Mouse (Mus musculus) limb, embryonic 12.5 days (tissue): ENCODE results near the gene Ddb1. TPM values are rescaled to one million over a fixed set of nuclear protein-coding genes. Genes with fewer than 3 reads are reported as not detected.

Source experiments
- ATAC-seq: fragments of 200-750 bp; cut with Nextera tagmentation; 2 replicates; pipeline ENCODE4 v1.8.0; 2017; ENCODE audit warnings: low read depth, moderate TSS enrichment; ENCODE audit not compliant: insufficient number of reproducible peaks, insufficient read depth, low FRiP score, low TSS enrichment
- H3K27ac ChIP-seq: fragments of 300-500 bp; sonication (generic); 2 replicates; pipeline ENCODE4 v1.5.1; 2016; ENCODE audit warnings: mild to moderate bottlenecking, moderate library complexity
- H3K27me3 ChIP-seq: fragments of 300-500 bp; sonication (generic); 2 replicates; pipeline ENCODE4 v1.6.1; 2016; ENCODE audit warnings: mild to moderate bottlenecking, moderate library complexity
- H3K36me3 ChIP-seq: fragments of 300-500 bp; sonication (generic); 2 replicates; pipeline ENCODE4 v1.6.1; 2016; ENCODE audit warnings: mild to moderate bottlenecking, moderate library complexity
- H3K4me1 ChIP-seq: fragments of 300-500 bp; sonication (generic); replicated peaks from 2 replicates; pipeline ENCODE4 v1.6.1; 2016
- H3K4me2 ChIP-seq: fragments of 300-500 bp; sonication (generic); 2 replicates; pipeline ENCODE4 v1.6.1; 2016; ENCODE audit warnings: mild to moderate bottlenecking, moderate library complexity
- H3K4me3 ChIP-seq: fragments of 300-500 bp; sonication (generic); replicated peaks from 2 replicates; pipeline ENCODE4 v1.5.1; 2016; ENCODE audit warnings: mild to moderate bottlenecking
- H3K9ac ChIP-seq: fragments of 300-500 bp; sonication (generic); replicated peaks from 2 replicates; pipeline ENCODE4 v1.6.1; 2016; ENCODE audit warnings: mild to moderate bottlenecking, moderate library complexity
- H3K9me3 ChIP-seq: fragments of 300-500 bp; sonication (generic); 2 replicates; pipeline ENCODE4 v1.6.1; 2016; ENCODE audit warnings: mild to moderate bottlenecking, moderate library complexity
- WGBS: fragments of 180-500 bp; shearing (Covaris S2); methylation state at CpG from one replicate; pipeline ENCODE4 v1.1.7; 2016; 5-methylcytosine and 5-hydroxymethylcytosine counted together
- polyA plus RNA-seq: library from polyadenylated mRNA; unstranded; fragments of >200 nt; fragmentation: Nextera tagmentation; extraction: Ambion mirVana; gene quantifications from 2 replicates; pipeline ENCODE4 v1.2.1, GENCODE M21; 2016

Gene Ddb1
- polyA plus RNA-seq, 1 experiment from 2014 or later = 467 TPM

DNA sequence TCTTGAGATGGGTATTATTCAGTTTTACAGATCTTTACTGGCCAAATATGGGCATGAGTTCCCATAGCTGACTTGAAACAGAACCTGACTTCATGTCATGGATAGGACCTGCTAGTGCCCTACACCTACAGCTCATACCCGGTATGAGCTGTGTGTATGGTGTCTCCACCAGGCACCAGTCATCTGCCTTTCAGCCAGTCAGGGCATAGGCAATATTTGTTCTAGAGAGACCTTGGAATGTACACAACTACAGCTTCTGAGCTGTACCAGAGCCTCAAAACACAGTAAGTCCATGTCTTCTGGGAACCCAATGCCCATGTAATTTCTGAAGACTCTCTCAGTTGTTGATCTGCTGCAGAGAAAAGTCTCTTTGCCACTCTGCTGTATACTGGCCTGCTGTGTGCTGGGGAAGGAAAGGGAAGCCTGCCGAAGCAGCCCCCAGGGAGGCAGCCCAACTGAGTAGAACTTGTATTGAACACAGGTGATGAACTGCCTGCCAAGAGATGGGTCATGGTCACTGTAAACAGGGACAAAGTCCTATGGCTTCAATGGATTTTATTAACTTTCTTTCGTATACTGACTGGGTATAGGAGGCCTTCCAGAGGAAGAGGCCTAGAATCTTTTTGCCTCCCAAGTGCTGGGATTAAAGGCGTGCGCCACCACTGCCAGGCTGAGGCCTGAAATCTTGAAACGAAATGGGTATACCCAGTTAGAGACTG lies 13.3 kb upstream of the Ddb1 start:
- Histone ChIP-seq H3K9me3 (no peaks in the 10 kb centered on the region), H3K27ac (no peak overlapping the region), H3K4me1 (no peaks in the 10 kb centered on the region), H3K4me2 (no peak overlapping the region), H3K36me3 (peaks cover 74% of the 10 kb centered on the region), H3K27me3 (no peaks in the 10 kb centered on the region), H3K4me3 (no peak overlapping the region), H3K9ac (no peak overlapping the region)
- WGBS = 87% methylated on average over 6 of the region's 6 CpGs
- ATAC-seq = no peak

GRCm38 (mm10) chr19:10598188-10598587 lies 6.9 kb upstream of the Ddb1 start:
- ATAC-seq = no peak
- Histone ChIP-seq H3K4me2 (no peak overlapping the region), H3K4me1 (no peaks in the 10 kb centered on the region), H3K9ac (no peak overlapping the region), H3K27me3 (no peaks in the 10 kb centered on the region), H3K27ac (no peak overlapping the region), H3K4me3 (no peak overlapping the region), H3K9me3 (no peaks in the 10 kb centered on the region), H3K36me3 (peaks cover 63% of the 10 kb centered on the region)
- 37% methylated on average over 3 of the region's 3 CpGs for WGBS

- H3K27ac ChIP-seq = no peak overlapping the region
- H3K4me1 ChIP-seq = peaks cover 4% of the 10 kb centered on the region
- H3K27me3 ChIP-seq = no peaks in the 10 kb centered on the region
- WGBS = 94% methylated on average over 2 of the region's 2 CpGs
- ATAC-seq = no peak
- H3K9ac ChIP-seq = no peak overlapping the region
- H3K4me3 ChIP-seq = no peak overlapping the region
- no peaks in the 10 kb centered on the region for H3K9me3 ChIP-seq
- no peak overlapping the region for H3K4me2 ChIP-seq
- H3K36me3 ChIP-seq = peaks cover 48% of the 10 kb centered on the region
Measured at GRCm38 (mm10) chr19:10599648-10600047, 5.5 kb upstream of the Ddb1 start.

DNA sequence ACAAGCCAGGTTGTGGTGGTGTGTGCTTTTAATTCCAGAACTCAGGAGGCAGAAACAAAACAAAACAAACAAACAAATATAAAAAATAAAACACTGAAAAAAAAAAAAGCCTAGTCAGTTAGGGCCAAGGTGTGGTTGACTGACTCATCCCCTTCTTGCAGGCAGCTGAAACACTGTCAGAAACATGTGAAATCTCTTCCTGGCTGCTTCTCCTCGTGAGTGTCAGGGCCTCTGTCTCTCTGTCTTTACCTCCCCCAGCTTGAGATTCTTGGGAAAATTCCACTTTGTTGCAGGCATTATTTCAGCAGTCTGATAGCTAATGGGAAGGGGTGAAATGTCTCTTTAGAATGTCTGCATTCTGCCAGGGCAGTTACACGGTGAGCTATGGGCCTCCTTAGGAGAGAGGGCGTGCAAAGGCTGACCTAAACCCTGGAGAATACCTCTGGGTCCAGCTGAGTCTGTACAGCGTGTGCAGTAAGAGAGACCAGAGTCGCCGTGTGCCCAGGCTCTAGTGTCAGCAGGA lies 2.8 kb upstream of the Ddb1 start:
- Histone ChIP-seq H3K36me3 (peaks cover 29% of the 10 kb centered on the region), H3K9ac (peak overlapping the region; percentile 44), H3K9me3 (no peaks in the 10 kb centered on the region), H3K27ac (peak overlapping the region; percentile 84), H3K4me3 (peak overlapping the region; percentile 26), H3K4me2 (peak overlapping the region; percentile 52), H3K4me1 (peaks cover 16% of the 10 kb centered on the region), H3K27me3 (no peaks in the 10 kb centered on the region)
- WGBS = 11% methylated on average over 6 of the region's 6 CpGs
- no peak for ATAC-seq

GRCm38 (mm10) chr19:10602787-10603186 lies 2.3 kb upstream of the Ddb1 start:
- Histone ChIP-seq H3K4me2 (peak overlapping the region; percentile 52), H3K27me3 (no peaks in the 10 kb centered on the region), H3K4me1 (peaks cover 20% of the 10 kb centered on the region), H3K27ac (peak overlapping the region; percentile 84), H3K9ac (peak overlapping the region; percentile 44), H3K4me3 (peak overlapping the region; percentile 26), H3K36me3 (peaks cover 32% of the 10 kb centered on the region), H3K9me3 (no peaks in the 10 kb centered on the region)
- ATAC-seq = no peak
- 3% methylated on average over 9 of the region's 9 CpGs for WGBS

DNA sequence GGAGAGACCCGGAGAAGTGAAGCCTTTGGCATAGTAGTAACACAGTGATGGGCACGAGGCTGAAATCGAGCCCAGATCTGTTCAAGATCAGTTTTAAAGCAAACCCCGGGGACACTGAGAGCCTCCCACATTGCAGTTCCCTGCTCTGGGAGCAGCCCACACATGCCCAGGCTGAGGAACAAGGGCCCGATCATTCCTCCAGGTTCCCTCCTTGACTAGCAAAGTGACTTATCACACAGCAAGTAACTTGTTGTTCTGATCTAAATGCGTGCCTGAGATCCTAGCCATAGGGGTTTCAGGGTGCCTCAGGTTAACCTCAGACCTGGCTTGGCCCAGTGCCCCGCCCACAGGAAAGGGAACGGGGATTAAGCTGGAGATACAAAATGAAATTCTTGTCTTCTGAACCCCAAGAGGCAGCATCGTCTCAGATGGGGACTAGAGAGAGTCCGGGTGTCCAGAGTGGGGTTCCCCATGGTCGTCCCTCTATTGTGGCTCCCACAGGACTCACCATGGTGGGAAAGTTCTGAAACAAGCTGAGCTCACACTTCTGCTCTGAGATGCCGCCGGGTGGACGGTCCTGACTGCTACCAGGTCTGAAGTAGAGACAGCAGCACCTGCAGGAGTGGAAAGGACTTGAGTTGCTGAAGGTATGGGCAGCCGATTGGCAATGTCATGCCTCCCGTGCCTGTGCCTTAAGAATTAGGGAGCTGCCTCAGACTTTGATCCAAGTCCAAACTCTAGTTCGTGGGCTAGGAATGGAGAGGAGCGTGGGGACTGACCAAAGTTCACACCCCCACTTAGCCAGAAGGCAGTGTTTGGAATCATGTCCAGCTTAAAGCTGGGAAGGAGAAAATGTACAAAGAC lies 1.2 kb upstream of the Ddb1 start:
- Histone ChIP-seq H3K9me3 (no peaks in the 10 kb centered on the region), H3K27ac (peak overlapping the region; percentile 94; the same call in 1 of the 2 replicates), H3K36me3 (peaks cover 36% of the 10 kb centered on the region), H3K4me1 (peaks cover 28% of the 10 kb centered on the region), H3K4me2 (no peak overlapping the region; the same call in 1 of the 2 replicates), H3K9ac (peak overlapping the region; percentile 77), H3K27me3 (no peaks in the 10 kb centered on the region), H3K4me3 (no peak overlapping the region)
- ATAC-seq = no peak
- WGBS = 86% methylated on average over 18 of the region's 18 CpGs

- H3K27ac ChIP-seq = peak overlapping the region; percentile 94
- peaks cover 28% of the 10 kb centered on the region for H3K4me1 ChIP-seq
- ATAC-seq = no peak
- no peaks in the 10 kb centered on the region for H3K27me3 ChIP-seq
- peaks cover 34% of the 10 kb centered on the region for H3K36me3 ChIP-seq
- WGBS = 50% methylated on average over 3 of the region's 3 CpGs
- peak overlapping the region; percentile 77 for H3K9ac ChIP-seq
- H3K4me2 ChIP-seq = peak overlapping the region; percentile 84
- no peaks in the 10 kb centered on the region for H3K9me3 ChIP-seq
- H3K4me3 ChIP-seq = peak overlapping the region; percentile 93
Measured at GRCm38 (mm10) chr19:10604534-10604933, 593 bp upstream of the Ddb1 start.

DNA sequence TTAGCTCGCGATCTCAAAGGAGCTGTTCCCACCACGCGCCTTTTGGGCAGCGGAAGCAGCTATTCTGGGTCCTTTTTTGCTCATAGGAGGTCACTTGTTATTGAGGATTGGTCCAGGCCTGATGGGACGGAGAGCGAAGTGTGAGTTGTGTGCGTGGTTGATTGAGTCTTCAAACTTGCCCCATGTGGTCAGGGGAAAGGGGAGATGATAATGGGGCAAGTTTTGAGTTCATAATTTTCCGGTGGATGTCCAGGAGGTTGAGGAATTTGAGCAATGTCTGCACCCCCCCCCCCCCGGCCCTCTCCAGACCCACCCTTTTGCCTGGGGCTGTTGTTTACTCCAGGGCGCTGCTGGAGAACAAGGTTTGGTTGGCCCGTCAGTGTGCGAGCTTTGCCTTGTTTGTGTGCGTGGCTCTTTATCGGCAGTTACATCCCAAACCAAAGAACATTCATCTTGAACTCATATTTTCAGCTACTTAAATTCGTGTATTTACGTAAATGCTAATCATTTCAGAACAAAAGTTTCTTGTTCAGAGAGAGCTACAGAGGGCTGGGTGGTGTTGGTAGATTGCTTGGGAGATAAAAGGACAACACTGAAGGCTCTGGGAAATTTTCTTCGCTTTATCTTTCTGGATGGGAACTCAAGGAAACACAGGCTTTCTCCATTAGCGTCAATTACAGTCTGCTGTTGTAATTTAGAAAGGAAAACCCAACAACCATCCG lies 935 bp downstream of the Ddb1 start:
- peaks cover 28% of the 10 kb centered on the region for H3K4me1 ChIP-seq
- H3K27ac ChIP-seq = peak overlapping the region; percentile 95
- peak overlapping the region; percentile 95 for H3K9ac ChIP-seq
- H3K36me3 ChIP-seq = peaks cover 39% of the 10 kb centered on the region
- H3K4me2 ChIP-seq = peak overlapping the region; percentile 84
- no peaks in the 10 kb centered on the region for H3K9me3 ChIP-seq
- 6% methylated on average over 20 of the region's 20 CpGs for WGBS
- H3K4me3 ChIP-seq = peak overlapping the region; percentile 93
- no peaks in the 10 kb centered on the region for H3K27me3 ChIP-seq
- ATAC-seq = no peak

DNA sequence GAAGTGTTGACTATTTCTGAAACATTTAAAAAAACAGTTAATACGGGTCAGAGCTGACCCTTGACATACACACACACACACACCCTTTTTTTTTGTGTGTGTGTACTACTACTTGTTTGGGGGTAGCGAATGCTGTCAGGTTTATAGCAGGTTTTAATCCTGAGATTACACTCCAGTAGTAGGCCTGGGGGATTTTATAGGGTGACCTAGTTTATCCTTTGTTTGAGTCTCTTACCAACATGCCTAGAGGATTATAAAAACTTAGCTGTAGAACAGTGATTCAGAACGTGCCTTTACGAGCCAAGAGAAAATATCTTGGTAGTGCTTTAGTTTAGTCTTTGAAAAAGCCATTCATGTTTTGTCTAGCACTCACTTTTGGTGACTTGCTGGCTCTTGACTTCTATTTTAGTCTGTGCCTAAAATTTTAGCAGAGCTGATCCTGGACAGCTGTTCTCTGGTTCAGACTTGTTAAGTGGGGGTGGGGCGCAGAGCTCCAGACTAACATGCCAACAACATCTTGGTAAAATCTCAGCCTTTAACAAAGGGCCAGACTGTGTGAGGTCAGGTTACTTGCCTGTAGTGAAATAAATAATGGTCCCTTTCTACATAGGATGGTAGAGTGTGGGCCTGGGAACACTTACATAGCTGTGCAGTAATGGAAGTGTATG lies 3.6 kb downstream of the Ddb1 start:
- peaks cover 66% of the 10 kb centered on the region for H3K36me3 ChIP-seq
- peak overlapping the region; percentile 8 for H3K27ac ChIP-seq
- H3K4me1 ChIP-seq = peaks cover 28% of the 10 kb centered on the region
- H3K9ac ChIP-seq = no peak overlapping the region
- 0 out of 2 replicates have a peak overlapping the region, but pooled peaks have one; percentile 2 for H3K4me2 ChIP-seq
- no peak for ATAC-seq
- no peaks in the 10 kb centered on the region for H3K27me3 ChIP-seq
- no peaks in the 10 kb centered on the region for H3K9me3 ChIP-seq
- whole genome bisulfite sequencing = 73% methylated on average over 5 of the region's 5 CpGs
- no peak overlapping the region for H3K4me3 ChIP-seq

DNA sequence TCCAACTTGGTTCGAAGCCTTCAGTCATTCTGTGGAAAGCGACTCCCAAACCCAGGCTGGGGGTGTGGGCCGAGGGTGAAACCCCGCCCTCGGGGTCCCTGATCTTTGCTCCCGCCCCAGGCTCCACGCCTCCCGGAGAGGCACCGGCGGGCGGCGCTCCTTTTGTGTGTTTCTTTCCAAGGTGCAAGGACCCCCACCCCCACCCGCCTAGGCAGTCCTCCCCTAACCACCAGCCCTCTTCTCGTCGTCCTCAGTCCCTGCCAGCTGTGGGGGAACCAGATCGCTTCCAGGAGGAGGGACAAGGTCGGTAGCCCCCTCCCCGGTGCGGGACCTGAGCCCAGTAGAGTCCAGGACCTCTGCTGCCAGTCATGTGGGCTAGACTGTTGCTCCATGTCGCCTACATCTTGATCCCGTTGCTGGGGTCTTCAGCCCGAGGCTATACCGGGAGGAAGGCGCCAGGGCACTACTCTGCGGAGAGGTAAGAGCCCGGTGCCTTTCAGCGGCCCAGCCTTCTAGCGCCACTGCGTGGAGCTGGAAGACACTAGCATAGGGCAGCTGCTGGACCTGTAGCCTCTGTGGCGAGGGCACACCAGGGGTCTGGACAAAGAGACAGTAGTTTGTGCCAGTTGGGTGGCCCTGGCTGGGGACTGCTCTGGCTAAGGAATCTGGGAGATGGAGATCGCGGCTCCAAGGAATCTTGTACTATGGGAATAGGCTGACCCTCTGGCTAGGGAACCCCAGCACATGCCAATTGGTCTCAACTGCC lies 29.2 kb downstream of the Ddb1 start, which contains the start of gene Vwce:
Vwce (plus strand) TSS at position 108 of the 766 bp plus-strand sequence.
- Histone ChIP-seq H3K4me1 (peaks cover 11% of the 10 kb centered on the region), H3K9ac (peak within 1 kb of the TSS; percentile 63), H3K4me3 (peak within 1 kb of the TSS; percentile 46), H3K4me2 (peak within 1 kb of the TSS; percentile 93), H3K9me3 (no peaks in the 10 kb centered on the region), H3K27ac (peak within 1 kb of the TSS; percentile 56), H3K27me3 (no peaks in the 10 kb centered on the region), H3K36me3 (peaks cover 26% of the 10 kb centered on the region)
- ATAC-seq = peak; percentile 81
- 1% methylated on average over 32 of the region's 32 CpGs for WGBS
